Mouse (Mus musculus) Patski (cell line): ENCODE data around the gene Cyp2j7. TPM values are rescaled to one million over a fixed set of nuclear protein-coding genes. Genes with fewer than 3 reads are reported as not detected.
"Not testable (repeated sequence)": the region's sequence is repeated elsewhere in the genome, so short reads cannot be mapped to it uniquely, and the experiment has no call there.

Experiments used
- ATAC-seq: fragments of 100-300 bp; one replicate; pipeline ENCODE4 v1.8.0; 2021
- CTCF ChIA-PET: fragments of 350-600 bp; sonication (Branson Sonifier 250); formaldehyde crosslinking; loops from one replicate; lab custom pipeline; 2022; ENCODE audit warnings: inconsistent platforms; lab: Charles Lee
- POLR2A ChIA-PET: fragments of 350-600 bp; sonication (Branson Sonifier 250); formaldehyde crosslinking; loops from one replicate; lab custom pipeline; 2022; ENCODE audit warnings: antibody characterized with exemption, inconsistent platforms; lab: Charles Lee
- DNase-seq: peaks from one replicate; pipeline ENCODE4 v3.0.0-alpha.2; 2011; ENCODE audit warnings: low read depth, low spot score
- H3K27me3 ChIP-seq: fragments of 371-371 bp; one replicate; pipeline ENCODE4 v1.5.1; 2021
- CTCF ChIP-seq: fragments of 100-300 bp; IDR thresholded peaks from one replicate; pipeline ENCODE4 v1.5.1; 2021
- in situ Hi-C: fragments of 300-500 bp; cut with MboI; formaldehyde crosslinking; loops from 3 replicates; pipeline ENCODE4 v1.11.1; 2018; ENCODE audit warnings: low pct_unique_long_range_greater_than_20kb, mixed read lengths
- polyA plus RNA-seq: library from polyadenylated mRNA; unstranded; gene quantifications from one replicate; pipeline ENCODE4 v1.2.3, GENCODE M21; 2021

Cyp2j7 gene
- polyA plus RNA-seq, result not detected

- POLR2A ChIA-PET, result no interaction called here
Measured at GRCm38 (mm10) chr4:96236559-96236958, at the start of gene Cyp2j7. Cyp2j7 (minus strand) TSS chr4:96236659.

DNA sequence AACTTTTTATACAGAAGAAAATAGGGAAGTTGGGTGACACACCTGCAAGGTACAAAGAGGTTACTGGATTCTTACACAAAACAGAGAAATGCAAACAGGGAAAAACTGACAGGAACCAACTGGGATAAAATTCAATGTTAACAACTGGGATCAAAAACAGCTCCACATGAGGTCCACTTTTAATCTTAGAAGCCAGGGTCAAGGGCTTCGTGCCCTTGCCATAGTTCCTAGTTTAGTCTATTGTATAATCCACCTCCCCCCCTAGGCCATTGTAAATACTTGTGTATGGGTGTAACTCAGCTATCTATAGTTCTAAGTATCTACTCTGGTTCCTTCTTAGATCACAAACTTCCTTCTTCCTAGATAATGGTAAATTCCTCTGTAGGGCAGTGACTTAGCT is 40.4 kb upstream of the Cyp2j7 start:
- DNase-seq, CTCF ChIA-PET, POLR2A ChIA-PET, H3K27me3 ChIP-seq, ATAC-seq: not testable (repeated sequence)
- in situ Hi-C loops, result loop anchor here (5.0 kb wide), 1 partner anchor 405 kb away; no protein-coding TSS in a partner anchor

More at GRCm38 (mm10) chr4:96236559-96236958, at the start of gene Cyp2j7:
- CTCF ChIA-PET, result no interaction called here
- TF ChIP-seq CTCF, result no peak
- H3K27me3 ChIP-seq, result peaks cover under 1% of the 10 kb centered on the region
- no peak for ATAC-seq
- no peak for DNase-seq
- in situ Hi-C loops, result no loop called here

- ChIA-PET CTCF (interaction anchor here (1.0 to 1.1 kb wide), 2 partner anchors 405 to 409 kb away, joined by 4 to 5 read pairs; no protein-coding TSS in a partner anchor), POLR2A (no interaction called here)
- no peak for ATAC-seq
- DNase-seq, result no peak
- peaks cover 9% of the 10 kb centered on the region for H3K27me3 ChIP-seq
- in situ Hi-C loops, result no loop called here
- TF ChIP-seq CTCF, result peak; percentile 38
Measured at GRCm38 (mm10) chr4:96273907-96274306, 37.4 kb upstream of the Cyp2j7 start.

- in situ Hi-C loops, result no loop called here
Measured at GRCm38 (mm10) chr4:96196701-96197100, 39.8 kb downstream of the Cyp2j7 start.

GRCm38 (mm10) chr4:96189321-96189720 is 47.1 kb downstream of the Cyp2j7 start:
- ATAC-seq, POLR2A ChIA-PET, CTCF ChIA-PET, in situ Hi-C loops, H3K27me3 ChIP-seq, DNase-seq: not testable (repeated sequence)

More at GRCm38 (mm10) chr4:96196701-96197100, 39.8 kb downstream of the Cyp2j7 start:
- H3K27me3 ChIP-seq, result no peaks in the 10 kb centered on the region
- ChIA-PET POLR2A (no interaction called here), CTCF (no interaction called here)
- no peak for TF ChIP-seq CTCF
- DNase-seq, result no peak
- no peak for ATAC-seq

DNA sequence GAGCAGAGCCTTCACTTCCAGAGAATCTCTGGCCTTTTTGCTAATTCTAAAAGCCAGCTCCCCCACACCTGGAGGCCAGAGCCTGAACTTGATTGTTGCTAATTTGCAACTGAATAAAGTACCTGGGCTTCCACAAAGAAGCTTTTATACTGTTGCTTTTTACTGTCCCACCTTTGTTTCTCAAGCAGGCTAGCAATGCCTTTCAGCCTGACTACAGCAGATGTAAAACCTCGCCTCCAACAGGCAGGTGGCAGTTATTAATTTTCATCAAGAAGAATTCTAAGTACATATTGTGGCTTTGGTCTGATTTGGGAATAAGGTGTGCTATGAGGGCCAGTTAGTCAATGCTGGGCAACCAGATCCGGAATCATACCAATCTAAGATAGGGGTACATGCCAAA is 47.8 kb downstream of the Cyp2j7 start:
- DNase-seq, ATAC-seq, H3K27me3 ChIP-seq, POLR2A ChIA-PET, in situ Hi-C loops: not testable (repeated sequence)
- CTCF ChIA-PET, result interaction anchor here (0.7 kb wide), 1 partner anchor 13 kb away, joined by 3 read pairs; no protein-coding TSS in a partner anchor

DNA sequence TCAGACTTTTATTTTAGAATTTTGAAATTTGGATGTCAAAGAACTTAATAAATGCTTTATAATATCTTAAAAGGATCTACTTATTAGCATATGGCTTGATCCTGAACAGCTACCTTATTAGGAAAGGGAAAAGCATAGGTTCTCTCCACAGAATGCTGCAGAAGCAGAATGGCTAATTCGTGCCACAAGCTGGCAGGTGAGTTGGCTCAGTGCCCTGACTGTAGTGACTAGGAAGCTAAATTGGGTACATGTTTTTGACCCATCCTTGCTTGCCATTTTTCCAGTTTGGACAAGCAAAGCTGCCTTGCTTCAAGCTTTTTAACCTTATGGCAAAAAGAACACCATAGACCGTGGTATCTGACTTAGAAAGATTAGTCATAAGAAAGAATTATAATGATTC is 48.3 kb downstream of the Cyp2j7 start:
- H3K27me3 ChIP-seq, ATAC-seq, in situ Hi-C loops, POLR2A ChIA-PET, DNase-seq: not testable (repeated sequence)
- CTCF ChIA-PET, result interaction anchor here (0.7 kb wide), 1 partner anchor 14 kb away, joined by 3 read pairs; no protein-coding TSS in a partner anchor

GRCm38 (mm10) chr4:96184716-96185115 is 51.7 kb downstream of the Cyp2j7 start:
- ATAC-seq, POLR2A ChIA-PET, DNase-seq, in situ Hi-C loops, CTCF ChIA-PET, H3K27me3 ChIP-seq: not testable (repeated sequence)

- ATAC-seq, result no peak
- no peak for DNase-seq
- in situ Hi-C loops, result no loop called here
- CTCF ChIA-PET, result no interaction called here
- POLR2A ChIA-PET, result no interaction called here
- no peak for TF ChIP-seq CTCF
- H3K27me3 ChIP-seq, result no peaks in the 10 kb centered on the region
Measured at GRCm38 (mm10) chr4:96162839-96163238, 73.6 kb downstream of the Cyp2j7 start.

- ATAC-seq (no peak), DNase-seq (no peak)
- no peaks in the 10 kb centered on the region for H3K27me3 ChIP-seq
- POLR2A ChIA-PET, result no interaction called here
- CTCF ChIA-PET, result no interaction called here
- TF ChIP-seq CTCF, result no peak
- in situ Hi-C loops, result no loop called here
Measured at GRCm38 (mm10) chr4:96161575-96161974, 74.9 kb downstream of the Cyp2j7 start.

Other genes starting within 250 kb of the Cyp2j7 start
- not detected for gene Cyp2j13, start 159.1 kb downstream of the Cyp2j7 start, polyA plus RNA-seq
- gene Cyp2j12, start 95.5 kb downstream of the Cyp2j7 start, polyA plus RNA-seq, result not detected
- gene Cyp2j11, start 112.0 kb upstream of the Cyp2j7 start, polyA plus RNA-seq, result not detected